Comparison of ENCODE assay signal across 12 mouse cellular contexts in the genomic region with DNA sequence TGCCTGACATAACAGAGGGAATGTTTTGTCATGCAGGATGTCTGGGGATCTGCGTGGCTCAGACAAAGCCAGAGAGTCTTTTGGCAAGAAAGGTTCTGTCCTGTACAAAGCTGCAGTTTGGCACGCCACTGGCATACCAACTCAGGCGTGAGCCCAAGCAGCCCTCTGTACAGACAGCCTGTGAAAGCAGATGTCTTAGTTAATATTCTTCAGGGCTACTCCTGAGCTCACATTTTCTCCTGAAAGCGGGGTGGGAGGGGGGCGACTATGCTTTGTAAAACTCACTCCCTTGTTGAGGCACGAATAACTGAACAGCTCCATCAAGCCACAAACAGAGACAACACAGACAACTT. TPM values are rescaled to one million over a fixed set of nuclear protein-coding genes. Genes with fewer than 3 reads are reported as not detected.
DNase-seq lines count a peak whose midpoint lies in the region; ATAC-seq lines count a peak whose summit lies in the region.
"Had no signal": no experiment of that assay in that cellular context is flagged by ENCODE, and none has a peak within 500 bp of the region (broad histone marks: within the 10 kb centered on the region; RNA-seq: fewer than 3 reads in every experiment).

No protein-coding gene starts in this region.

- H3K27me3 ChIP-seq in midbrain, embryonic 11.5 days (ENCODE audit: control insufficient read depth, insufficient read depth, low read length): no peaks in the 10 kb centered on the region
- H3K27me3 ChIP-seq in midbrain, embryonic 10.5 days (ENCODE audit: low read depth, poor library complexity, severe bottlenecking): no peaks in the 10 kb centered on the region
- no peaks in the 10 kb centered on the region for H3K27me3 ChIP-seq in midbrain, embryonic 12.5 days
- H3K27me3 ChIP-seq: embryonic facial prominence, embryonic 12.5 days; heart, embryonic 15.5 days had no signal

- H3K4me2 ChIP-seq in midbrain, embryonic 11.5 days: no peak overlapping the region
- no peak overlapping the region for H3K4me2 ChIP-seq in midbrain, embryonic 12.5 days (replicated peaks)
- H3K4me2 ChIP-seq: embryonic facial prominence, embryonic 12.5 days; heart, embryonic 15.5 days; lung, embryonic 14.5 days had no signal

- no peak overlapping the region for H3K27ac ChIP-seq in midbrain, embryonic 11.5 days (ENCODE audit: low read depth, low read length)
- H3K27ac ChIP-seq in midbrain, embryonic 10.5 days (replicated peaks): no peak overlapping the region
- H3K27ac ChIP-seq in midbrain, embryonic 12.5 days (replicated peaks): peak overlapping the region; percentile 68
- H3K27ac ChIP-seq: embryonic facial prominence, embryonic 12.5 days; heart, embryonic 15.5 days had no signal

- H3K4me1 ChIP-seq in midbrain, embryonic 11.5 days (ENCODE audit: control insufficient read depth, insufficient read depth, low read length): no peaks in the 10 kb centered on the region
- H3K4me1 ChIP-seq in midbrain, embryonic 10.5 days: peaks cover 13% of the 10 kb centered on the region
- peaks cover 21% of the 10 kb centered on the region for H3K4me1 ChIP-seq in midbrain, embryonic 12.5 days
- H3K4me1 ChIP-seq: embryonic facial prominence, embryonic 12.5 days; heart, embryonic 15.5 days had no signal

- no peaks in the 10 kb centered on the region for H3K36me3 ChIP-seq in midbrain, embryonic 11.5 days (ENCODE audit: control insufficient read depth, insufficient read depth, low read length)
- H3K36me3 ChIP-seq in midbrain, embryonic 10.5 days: no peaks in the 10 kb centered on the region
- H3K36me3 ChIP-seq in midbrain, embryonic 12.5 days: no peaks in the 10 kb centered on the region
- H3K36me3 ChIP-seq: embryonic facial prominence, embryonic 12.5 days; heart, embryonic 15.5 days had no signal

- WGBS in midbrain, embryonic 11.5 days: 73% methylated on average over 6 of the region's 6 CpGs
- 88% methylated on average over 6 of the region's 6 CpGs for WGBS in midbrain, embryonic 10.5 days
- WGBS in midbrain, embryonic 12.5 days: 63% methylated on average over 6 of the region's 6 CpGs

- ATAC-seq in midbrain, embryonic 11.5 days (ENCODE audit: low FRiP score): peak; percentile 75
- ATAC-seq in midbrain, embryonic 12.5 days (ENCODE audit: low FRiP score, low read depth): peak; percentile 88

- no peak for DNase-seq in midbrain, embryonic 11.5 days (ENCODE audit: low spot score, missing footprints)
- no peak for DNase-seq in midbrain, embryonic 10.5 days (ENCODE audit: low spot score)
- peak; percentile 47 to 67 for DNase-seq in frontal cortex, postnatal 10 days (ENCODE audit: low spot score in 2 of 2)
- peak; percentile 20 to 24 for DNase-seq in right cerebral cortex, postnatal 36 days (ENCODE audit: low spot score in 2 of 2)
- DNase-seq in adrenal gland, adult (ENCODE audit: inconsistent age in 2 of 2, low spot score in 1 of 2): no peak
- DNase-seq in gastrocnemius, postnatal 4 days (ENCODE audit: low spot score in 2 of 2): no peak
- DNase-seq: cerebellum, adult 11-12 months; kidney, adult 9 months had no signal

- no peaks in the 10 kb centered on the region for H3K9me3 ChIP-seq in midbrain, embryonic 11.5 days (ENCODE audit: control insufficient read depth, low read length)
- no peaks in the 10 kb centered on the region for H3K9me3 ChIP-seq in midbrain, embryonic 10.5 days (replicated peaks)
- H3K9me3 ChIP-seq in midbrain, embryonic 12.5 days: no peaks in the 10 kb centered on the region
- H3K9me3 ChIP-seq: embryonic facial prominence, embryonic 12.5 days; heart, embryonic 15.5 days had no signal

- no peak overlapping the region for H3K4me3 ChIP-seq in midbrain, embryonic 11.5 days (ENCODE audit: low read depth, low read length)
- H3K4me3 ChIP-seq in midbrain, embryonic 10.5 days: no peak overlapping the region
- H3K4me3 ChIP-seq in midbrain, embryonic 12.5 days: no peak overlapping the region
- H3K4me3 ChIP-seq: embryonic facial prominence, embryonic 12.5 days; heart, embryonic 15.5 days had no signal

- H3K9ac ChIP-seq in midbrain, embryonic 11.5 days (ENCODE audit: low read length): no peak overlapping the region
- H3K9ac ChIP-seq in midbrain, embryonic 12.5 days (replicated peaks): no peak overlapping the region
- H3K9ac ChIP-seq: embryonic facial prominence, embryonic 12.5 days; heart, embryonic 15.5 days; lung, embryonic 14.5 days had no signal

RNA-seq across cellular contexts. Expression of a gene that starts 56.3 kb away (rescaled TPM):
- 45.1 and 52.0 TPM in 2 replicates for polyA plus RNA-seq in midbrain, embryonic 11.5 days (2014; fragmentation: Nextera tagmentation; extraction: Ambion mirVana)
- 32.3 and 38.1 TPM in 2 replicates for polyA plus RNA-seq in midbrain, embryonic 10.5 days (2016; fragmentation: Nextera tagmentation; extraction: Ambion mirVana)
- 42.5 and 43.6 TPM in 2 replicates for polyA plus RNA-seq in midbrain, embryonic 12.5 days (2016; fragmentation: Nextera tagmentation; extraction: Ambion mirVana)
- 10 to 100 TPM; 12.3 to 16.0 TPM for total RNA-seq in gastrocnemius, postnatal 4 days (2021)

RNA-seq across cellular contexts. Expression of a gene that starts 56.3 kb away (rescaled TPM):
- polyA plus RNA-seq in midbrain, embryonic 11.5 days (2014; fragmentation: Nextera tagmentation; extraction: Ambion mirVana): 30.5 and 30.6 TPM in 2 replicates
- polyA plus RNA-seq in midbrain, embryonic 10.5 days (2016; fragmentation: Nextera tagmentation; extraction: Ambion mirVana): 32.0 and 37.4 TPM in 2 replicates
- polyA plus RNA-seq in midbrain, embryonic 12.5 days (2016; fragmentation: Nextera tagmentation; extraction: Ambion mirVana): 50.2 and 55.5 TPM in 2 replicates
- 10 to 100 TPM; 37.4 to 37.8 TPM for total RNA-seq in gastrocnemius, postnatal 4 days (2021)

Comparison
In these comparisons a context has a peak if more than half of its experiments do, and no peak if none do; other contexts are left out.
1. DNase-seq: peak in frontal cortex, postnatal 10 days (2 of 2) and right cerebral cortex, postnatal 36 days (2 of 2); none in midbrain, embryonic 11.5 days (single experiment), midbrain, embryonic 10.5 days (single experiment), adrenal gland, adult (0 of 2) and gastrocnemius, postnatal 4 days (0 of 2).